Mouse (Mus musculus) Muller cell, postnatal 12 days (primary cell): ENCODE data around the gene Cdh11.
A peak's percentile ranks its signal among the peaks of the same experiment; 100 is the strongest.

Experiments used
- DNase-seq: peaks from one replicate; pipeline ENCODE4 v3.0.0-alpha.2; 2015; ENCODE audit errors: inconsistent ontology term

The Cdh11 gene

DNA sequence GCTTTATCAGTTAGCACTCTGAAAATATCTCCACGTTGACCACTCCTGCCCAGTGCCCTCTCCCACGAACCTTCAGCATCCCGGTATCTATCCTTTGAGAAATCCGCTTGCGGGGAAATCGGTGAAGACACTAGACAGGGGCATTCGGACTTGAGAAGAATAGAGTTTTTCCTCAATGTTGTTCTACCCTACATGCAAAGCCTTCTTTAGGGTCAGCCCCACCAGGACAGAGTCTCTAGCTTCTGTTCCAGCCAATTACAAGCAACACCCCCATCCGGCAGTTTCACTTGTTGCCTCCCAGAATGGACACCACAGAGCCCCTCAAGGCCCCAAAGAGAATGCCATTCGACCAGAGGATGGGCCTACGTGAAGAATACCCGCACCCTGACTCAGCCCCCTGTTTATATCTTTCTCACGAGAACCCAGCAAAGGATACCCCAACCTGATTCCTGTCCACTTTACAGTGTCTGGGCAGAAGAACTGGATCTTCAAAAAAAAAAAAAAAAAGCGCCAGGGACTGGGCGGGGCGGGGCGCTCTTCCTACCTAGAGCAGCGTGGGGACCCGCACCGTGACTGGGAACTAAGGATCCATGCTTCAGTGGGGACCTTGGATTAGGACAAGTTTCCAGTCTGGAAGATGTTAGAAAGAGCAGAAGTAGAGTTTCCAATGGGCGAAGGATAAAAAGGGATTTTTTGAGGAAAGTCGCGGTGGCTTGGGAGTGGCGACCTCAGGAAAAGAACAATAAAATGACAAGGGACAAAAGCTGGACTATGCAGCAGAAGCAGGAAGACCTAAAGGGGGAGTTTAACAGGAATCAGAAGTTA is at the start of gene Cdh11:
Gene Cdh11 (minus strand): TSS at position 51 of the 825 bp plus-strand sequence.
- DNase-seq = no peak

DNA sequence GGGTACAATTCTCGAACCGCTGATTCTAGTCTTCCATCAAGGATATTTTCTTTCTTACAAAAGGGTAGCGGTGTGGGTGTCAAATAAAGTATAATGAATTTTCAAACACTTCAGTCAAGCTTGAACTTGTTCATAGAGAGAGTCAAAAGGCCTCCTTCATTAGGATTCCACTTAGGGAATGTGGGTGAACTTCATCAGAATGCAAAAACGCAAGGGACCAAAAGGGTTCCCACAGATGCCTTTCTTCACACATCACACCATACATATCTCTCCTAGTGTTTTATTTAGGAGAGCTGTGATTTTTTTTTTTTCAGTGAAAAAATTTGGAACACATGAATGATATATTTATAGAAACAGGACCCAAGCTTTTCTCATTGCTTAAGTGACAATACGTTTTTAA is 28.5 kb upstream of the Cdh11 start:
- DNase-seq = peak; percentile 27

DNA sequence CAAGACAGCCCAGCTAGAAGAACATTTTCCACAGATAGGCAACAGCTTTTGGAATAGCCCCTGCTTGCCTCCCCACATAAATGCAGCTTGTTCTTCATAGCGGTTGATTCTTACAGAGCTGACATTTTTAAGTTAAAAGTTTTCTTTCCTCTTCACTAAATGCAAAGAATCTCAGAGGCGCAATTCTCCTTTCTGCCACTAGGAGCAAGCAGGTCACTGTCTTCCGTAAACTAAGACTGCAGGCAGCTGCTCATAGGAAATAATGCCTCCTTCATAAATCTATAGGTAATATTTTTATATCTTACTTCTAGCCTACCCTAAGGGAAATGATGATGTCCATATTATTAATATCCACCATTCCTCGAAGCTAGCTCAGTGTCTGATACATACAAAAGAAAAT is 4.9 kb upstream of the Cdh11 start:
- DNase-seq = no peak

DNA sequence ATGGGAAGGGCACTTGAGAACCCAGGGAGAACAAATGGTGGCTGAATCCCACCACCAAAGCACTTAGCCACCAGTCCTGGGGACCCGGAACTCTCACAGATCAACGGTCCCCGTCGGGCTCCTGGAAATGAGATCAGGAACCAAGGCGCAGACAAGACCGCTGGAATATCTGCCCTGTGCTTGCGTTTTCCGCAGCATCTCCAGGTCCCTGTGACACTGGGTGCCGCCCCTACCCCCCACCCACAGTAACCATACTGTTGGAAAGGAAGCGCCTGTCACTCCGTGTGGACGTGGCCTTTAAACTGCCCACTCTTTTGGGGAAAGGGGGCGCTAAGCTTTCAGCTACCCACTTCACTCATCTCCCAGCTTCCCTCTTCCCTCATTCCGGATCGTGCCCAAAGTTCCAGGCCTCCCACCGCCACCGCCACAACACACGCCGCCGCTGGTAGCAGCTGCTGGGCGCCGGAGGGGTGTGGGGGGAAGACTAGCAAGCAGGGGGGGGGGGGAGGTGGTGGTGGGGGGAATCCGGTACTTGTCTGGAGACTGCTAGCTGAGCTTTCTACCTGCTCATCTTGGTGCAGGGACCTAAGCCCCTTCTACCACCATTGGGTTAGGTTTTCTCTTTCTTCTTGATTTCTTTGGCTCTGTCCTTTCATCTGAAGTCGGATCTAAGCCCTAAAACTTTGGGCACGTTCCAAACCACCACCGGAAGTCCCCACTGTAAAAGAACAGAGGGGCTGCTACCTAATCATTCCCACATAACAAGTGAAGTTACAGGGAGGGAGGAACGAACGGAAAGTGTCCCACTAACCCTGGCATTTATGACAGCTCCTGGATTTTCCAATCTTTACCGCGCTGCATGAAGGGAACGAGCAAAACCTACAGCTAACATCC is 1.3 kb upstream of the Cdh11 start:
- peak; percentile 65 for DNase-seq

DNA sequence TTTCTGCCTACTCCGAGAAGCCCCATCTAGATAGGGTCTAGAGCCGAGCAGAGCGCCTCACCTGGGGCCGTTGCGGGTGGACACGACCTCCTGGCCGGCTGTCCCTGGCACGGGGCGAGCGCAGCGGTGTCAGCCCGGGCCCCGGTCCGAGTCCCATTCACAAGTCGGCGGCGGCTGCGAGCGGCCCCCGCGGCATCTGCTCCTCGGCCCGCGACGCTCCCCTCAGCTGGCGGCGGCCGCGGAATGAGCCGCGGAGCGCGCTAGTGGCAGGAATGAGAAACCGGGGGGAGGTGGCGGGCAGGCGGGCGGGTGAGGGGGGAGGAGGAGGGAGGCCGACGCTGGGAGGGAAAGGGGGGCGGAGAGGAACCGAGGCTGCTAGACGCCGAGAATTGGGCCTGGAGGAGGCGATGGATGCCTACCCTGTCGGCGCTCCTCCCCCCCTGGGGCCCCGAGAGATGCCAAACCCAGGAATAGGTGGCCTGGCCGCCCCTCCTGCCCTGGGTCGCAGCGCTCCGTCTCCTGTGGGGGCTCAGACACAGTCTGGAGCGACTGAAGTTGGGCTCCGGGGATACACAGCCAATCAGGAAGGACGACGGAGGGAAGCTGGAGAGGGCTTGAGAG is 497 bp downstream of the Cdh11 start:
- DNase-seq = peak; percentile 95

DNA sequence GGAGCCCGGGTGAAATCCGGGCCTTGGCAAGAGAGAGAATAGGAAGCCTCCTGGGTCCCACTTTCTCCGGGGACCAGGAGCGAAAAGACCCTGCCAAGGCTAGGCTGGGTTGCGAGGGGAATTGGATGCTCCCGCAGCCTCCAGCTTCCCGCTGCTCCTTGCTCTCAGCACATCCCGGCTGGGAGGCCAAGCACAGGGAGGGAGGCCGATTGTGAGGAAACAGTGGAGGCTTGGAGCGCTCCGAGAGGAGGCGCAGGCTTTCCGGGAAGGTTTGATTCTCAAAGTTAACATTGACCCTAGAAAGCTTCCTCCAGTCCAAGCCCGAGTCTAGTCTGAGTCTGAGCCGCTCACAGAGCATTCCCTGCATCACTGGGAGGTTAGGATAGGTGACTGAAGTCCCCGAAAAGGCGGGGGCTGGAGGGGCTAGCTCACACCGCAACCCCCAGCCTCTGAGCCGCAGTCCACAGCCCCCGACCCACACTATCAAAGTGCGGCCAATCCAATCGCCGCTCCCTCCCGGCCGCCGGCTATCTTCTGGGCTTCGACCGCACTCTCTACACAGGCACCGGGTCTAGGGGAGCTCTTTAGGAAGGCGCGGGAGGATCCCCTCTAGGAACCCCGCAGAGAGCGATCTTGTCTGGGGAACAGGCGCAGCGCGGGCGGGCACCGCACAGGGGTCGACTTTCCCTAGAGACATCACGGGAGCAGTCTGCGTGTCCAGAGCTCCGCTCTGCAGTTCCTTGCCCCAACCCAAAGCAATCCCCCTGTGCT is 1.4 kb downstream of the Cdh11 start:
- peak; percentile 71 for DNase-seq

DNA sequence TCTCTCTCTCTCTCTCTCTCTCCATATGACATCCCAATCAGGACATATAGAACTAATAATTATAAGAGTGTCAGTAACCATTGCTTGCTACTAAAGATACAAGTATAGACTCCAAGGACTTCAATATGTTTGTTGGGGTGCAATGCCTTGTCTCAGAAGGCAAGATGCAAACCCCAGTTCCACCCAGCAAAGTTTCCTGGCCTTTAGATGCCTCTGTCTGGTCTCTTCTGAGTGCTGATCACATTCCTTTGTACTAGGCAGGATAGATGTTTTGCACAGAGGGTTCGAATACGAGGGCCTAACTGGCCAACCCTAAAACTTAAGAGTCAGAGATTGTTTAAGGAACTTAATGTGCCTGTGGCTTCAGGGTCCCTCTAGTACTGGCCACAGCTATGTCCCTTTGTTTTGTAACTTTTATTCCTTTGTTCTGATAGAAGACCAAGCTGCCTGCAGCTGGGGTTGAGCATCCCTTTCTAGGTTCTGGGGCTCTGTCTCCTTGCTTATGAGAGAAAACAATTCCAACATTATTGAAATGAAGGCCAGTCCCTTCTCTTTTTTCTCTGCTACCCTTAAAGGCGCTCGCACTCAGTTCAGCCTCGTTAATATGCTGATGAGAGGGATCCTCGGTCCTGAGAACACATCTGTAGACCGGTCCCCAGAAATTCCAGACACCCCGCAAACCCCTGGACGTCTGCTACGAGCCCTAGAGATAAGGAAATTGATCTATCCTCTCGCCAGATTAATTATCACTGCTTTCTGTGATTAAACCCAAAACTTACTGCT is 2.5 kb downstream of the Cdh11 start:
- peak; percentile 61 for DNase-seq

DNA sequence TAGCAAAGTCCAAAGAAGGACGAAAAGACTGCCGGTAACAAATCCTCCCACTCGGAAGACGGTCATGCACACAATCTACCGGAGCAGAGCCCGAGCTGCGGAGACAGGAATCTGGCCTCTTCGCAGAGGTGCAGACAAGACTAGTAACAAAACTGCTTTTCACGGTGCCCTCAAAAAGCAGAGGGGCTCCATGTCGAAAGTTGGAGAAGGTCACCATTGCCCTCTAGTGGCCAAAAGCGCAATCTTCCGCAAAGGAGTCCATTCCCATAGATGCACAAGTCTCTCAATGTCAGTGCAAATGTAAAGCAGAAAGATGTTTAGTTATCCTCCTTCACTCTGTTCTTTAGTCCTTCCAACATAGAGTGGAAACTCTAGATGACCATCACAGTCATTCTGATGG is 4.5 kb downstream of the Cdh11 start:
- peak; percentile 73 for DNase-seq

DNA sequence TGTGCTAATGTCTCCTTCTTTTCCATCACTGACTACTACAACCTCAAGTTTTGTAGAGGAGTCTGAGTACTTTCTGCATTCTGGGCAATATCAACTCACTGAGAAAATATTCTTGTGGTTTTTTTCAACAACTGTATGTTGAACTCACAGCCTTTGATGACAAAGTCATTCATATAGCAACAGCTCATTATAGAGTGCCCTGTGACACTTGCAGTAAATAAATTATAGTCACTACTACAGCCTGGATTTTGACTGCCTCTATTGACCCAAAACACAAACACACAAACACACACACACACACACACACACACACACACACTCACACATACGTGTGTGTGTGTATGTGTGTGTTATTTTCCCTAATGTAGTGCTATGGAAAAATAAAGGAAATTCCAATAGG is 10.8 kb downstream of the Cdh11 start:
- DNase-seq = no peak

DNA sequence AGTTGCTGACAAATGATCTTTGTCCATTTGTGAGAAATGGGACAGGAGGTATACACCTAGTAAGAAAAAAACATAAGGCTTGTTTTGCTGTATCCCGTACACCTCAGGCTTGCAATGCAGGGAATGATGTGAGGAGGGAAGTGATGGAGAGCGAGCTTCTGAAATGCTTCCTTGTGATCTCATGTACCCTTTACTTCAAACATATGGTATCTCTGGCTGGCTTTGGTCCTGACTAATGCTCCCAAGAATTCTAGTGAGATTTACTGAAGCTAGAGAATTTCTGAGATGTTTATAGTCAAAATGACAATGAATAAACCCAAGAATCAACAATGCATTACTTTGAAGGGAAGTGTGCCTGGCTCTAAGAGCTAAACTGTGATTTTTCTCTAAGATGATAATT is 14.0 kb downstream of the Cdh11 start:
- peak; percentile 71 for DNase-seq

DNA sequence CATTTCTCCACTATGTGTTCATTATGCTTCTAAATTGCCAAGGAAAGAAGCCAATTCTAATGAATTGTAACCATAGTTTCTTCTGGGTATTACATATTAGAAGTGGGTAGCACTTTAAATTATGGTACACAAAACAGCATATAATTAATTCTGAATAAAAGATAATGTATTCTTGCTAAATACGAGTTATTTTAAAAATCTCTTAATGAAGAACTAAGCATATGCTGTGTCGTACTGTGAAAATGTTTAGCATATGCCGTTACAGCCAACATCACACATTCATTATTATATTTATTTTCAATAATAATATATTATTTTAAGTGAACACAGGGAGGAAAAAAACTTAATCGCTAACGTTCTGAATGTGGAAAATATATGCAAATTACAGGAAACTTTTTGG is 31.6 kb downstream of the Cdh11 start:
- DNase-seq = no peak

DNA sequence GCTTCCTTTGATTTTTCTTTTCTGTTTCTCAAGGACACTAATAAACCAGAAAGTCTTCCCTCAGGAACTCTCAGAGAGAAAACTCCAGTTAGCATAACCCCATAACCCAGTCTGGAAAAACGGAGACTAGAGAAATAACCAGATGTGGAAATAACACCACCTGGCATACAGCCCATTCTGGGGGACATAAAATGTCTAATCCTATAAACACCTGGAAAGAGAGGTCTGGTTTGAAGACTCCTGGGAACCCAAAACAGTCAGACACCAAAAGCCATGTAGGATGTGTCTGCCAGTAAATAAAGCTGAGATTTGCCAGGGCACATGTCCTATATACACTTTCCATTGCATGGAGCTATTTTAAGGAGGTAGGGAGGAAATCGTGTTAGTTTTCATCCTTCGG is 42.5 kb downstream of the Cdh11 start:
- DNase-seq = no peak

DNA sequence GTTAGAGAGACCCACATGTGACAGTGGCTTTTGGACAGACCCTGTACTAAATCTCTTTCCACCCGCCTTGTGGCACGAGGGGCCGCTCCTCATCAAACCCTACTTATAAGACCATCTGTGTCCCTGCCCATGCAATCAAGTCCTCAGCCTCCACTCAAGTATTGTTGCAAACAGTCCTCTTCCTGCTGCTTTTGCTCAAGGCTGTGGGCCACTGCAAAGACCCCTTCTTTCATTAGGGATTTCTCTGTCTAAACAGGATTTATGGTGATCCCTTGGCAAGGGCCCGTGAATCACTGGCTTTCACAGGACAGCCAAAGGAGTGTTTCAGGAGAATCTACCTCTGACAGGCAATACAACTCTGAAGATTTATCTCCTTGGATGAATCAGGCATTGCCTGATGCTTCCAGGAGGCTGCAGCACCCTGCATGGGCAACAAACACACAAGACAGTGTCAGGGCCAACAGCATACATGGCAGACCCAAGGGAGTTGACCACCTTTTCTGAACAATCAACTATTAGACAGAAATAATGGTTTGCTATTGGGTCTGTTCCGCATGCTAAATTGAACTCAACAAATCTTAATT is 43.3 kb downstream of the Cdh11 start:
- DNase-seq = no peak

DNA sequence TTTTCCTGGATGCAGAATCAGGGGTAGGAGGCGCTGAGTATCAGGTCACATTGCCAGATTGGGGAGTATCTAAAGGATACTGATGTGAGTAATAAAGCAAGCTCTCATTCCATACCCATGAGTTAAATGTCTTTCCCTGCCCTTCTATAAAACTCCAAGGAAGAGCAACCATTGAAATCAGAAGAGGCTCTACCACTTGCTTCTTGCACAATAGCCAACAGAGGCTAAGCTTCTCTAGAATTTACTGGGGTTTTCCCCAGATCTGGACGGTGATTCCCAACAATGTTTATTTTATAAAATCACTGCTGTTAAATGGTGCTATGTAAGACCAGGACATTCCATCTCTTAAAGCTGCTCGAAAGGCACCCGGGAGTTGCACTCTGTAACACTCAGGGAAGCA is 44.5 kb downstream of the Cdh11 start:
- DNase-seq = no peak

DNA sequence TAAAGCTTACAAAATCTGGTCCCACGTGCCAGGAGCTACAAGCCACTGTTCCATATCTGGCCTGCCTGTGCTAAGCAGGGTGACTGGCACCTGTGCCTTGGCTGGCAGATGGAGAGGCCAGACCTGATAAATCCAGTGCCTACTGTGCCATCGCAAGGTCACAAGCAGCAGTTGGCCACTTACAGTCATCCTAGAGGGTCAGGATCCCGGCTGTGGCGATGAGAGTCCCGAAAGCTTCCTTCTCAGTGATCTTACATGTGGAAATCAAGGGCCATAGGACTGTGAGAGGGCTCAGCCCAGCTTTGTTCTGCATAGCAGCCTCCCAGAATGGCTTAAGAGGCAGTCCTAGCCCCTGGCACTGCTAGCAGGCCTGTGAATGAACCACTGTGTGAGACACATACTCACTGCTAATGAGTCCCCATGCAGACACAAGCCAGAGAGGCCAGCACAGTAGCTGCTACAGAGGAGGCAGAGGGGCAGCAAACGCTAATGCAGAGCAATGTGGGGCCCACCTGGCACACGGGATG is 46.4 kb downstream of the Cdh11 start:
- DNase-seq = peak; percentile 72

DNA sequence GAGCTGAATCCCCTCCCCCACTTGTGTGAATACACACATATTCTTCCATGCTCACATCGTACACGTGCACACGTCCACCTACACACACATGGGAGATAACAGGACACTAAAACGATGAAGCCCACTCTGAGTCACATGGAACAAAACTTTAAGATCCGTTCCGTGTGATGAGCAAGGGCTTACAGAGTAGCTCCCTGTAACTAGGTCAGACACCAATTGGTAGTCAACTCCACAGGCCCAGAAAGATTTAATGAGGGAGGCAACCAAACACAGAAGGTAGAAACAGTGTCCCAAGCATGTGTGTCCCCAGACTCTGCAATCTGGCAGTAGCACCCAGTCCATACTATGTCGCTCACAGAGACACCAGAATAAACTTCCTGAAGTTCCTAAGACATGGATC is 47.0 kb downstream of the Cdh11 start:
- DNase-seq = peak; percentile 67

DNA sequence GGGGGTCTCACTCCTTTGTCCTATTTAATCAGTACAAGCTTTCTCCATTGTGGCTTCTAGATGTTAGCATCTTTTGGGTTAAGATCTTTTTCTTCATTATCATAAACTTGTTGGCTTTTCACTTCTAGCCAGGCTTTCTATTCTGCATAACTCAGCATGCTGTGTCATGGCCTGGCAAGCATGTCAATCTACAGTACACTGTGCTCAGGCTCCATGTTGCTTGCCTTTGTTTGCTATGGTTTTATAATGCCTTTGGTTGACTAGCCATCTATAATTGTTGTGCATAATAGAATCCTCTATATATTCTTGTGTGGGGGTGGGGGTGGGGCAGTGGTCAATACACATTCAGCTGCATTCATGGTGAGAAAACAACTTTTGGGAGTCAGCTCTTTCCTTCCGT is 51.0 kb downstream of the Cdh11 start:
- DNase-seq = no peak

DNA sequence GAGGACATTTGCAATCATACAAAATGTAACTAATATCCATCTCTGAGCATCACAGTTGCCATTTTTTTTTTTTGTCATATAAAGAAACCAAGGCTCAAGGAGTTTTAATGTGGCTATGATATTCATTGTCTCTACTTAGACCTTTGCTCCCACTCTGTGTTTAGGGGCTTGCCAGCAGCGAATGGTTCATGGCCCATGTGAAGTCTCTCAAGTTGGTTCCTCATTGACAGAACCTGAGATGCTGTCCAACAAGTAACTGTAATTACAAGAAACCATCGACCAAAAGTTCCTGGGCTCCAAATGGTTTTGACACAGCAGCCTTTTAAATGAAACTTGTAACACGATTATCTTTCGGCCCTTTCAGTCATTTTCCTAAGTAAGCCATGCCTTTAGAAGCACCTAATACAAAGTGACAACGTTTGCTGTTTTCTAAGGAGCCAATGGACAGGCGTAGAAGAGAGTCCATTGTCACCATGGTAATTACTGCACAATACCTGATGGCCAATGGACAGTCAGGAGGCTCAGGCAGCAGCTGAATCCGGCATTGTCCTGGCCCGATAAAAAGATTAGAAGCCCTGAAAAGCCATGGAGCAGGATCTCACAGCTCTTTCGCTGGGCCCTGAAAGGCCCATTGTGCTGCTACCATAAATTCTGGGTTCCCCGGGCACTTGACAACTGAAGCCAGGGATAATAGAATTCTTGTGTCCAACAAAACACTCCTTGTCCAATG is 59.1 kb downstream of the Cdh11 start:
- DNase-seq = peak; percentile 70

DNA sequence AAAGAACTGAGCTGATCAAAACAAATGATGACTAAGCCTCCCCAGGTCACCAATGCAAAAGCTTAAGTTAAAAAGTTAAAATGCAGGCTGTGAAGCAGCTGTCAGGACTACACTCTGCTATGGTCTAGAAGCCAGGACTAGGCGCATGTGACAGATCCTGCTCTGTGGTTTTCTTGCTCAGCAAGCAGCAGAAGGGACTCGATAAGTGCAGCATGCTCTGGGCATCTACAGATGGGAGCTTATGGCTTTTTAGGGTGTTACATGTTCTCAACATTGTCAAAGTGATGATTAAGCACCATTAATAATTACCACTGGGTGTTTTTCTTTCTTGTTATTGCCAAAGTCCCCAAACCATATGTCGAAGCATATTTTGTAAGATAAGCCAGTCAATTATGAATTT is 59.9 kb downstream of the Cdh11 start:
- DNase-seq = no peak

DNA sequence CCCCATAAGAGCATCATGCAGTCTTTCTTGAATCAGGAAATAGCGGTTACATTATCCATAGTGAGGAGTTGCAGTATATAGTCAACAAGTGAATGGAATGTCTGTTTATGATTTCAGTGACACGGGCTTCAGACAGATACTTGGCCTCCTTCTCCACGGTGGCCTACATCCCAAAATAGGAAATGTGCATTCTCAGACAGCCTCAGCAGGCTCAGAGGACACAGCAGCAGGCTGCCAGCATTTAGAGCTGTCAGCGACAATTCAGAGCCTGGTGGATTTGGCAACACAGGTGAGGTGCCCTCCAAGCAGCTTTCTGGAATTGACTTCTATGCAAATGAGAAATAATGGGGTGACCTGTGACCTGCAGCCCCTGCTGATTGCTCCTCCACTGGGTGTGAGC is 69.5 kb downstream of the Cdh11 start:
- no peak for DNase-seq
